ENCODE assay signal across 18 mouse cellular contexts in the genomic region with DNA sequence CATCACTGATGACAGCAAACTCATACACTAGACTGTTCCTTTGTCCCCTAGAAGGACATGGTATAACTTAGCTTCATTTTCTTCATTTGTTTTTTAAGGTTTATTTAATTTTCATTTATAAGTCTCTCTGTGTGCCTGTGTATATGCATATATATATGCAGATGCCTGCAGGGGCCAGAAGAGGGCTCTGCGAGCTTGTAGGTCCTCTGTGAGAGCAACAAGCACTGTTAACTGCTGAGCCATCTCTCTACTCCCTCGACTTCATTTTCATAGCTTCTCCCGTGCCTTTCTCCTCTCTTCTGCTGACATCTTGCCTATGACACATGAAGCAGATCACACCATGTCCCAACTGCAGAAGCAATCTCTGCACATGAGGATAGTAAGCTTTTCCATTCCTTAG.
DNase-seq lines count a peak whose midpoint lies in the region; ATAC-seq and TF ChIP-seq lines count a peak whose summit lies in the region.
"Had no signal": no experiment of that assay in that cellular context is flagged by ENCODE, and none has a peak within 500 bp of the region (broad histone marks: within the 10 kb centered on the region; RNA-seq: fewer than 3 reads in every experiment).

No protein-coding gene starts in this region.

- peaks cover 10% of the 10 kb centered on the region for H3K4me1 ChIP-seq in heart, embryonic 10.5 days
- H3K4me1 ChIP-seq in liver, adult 2 months (ENCODE audit: control insufficient read depth, insufficient read depth, low read length): no peaks in the 10 kb centered on the region
- no peaks in the 10 kb centered on the region; the same call in 1 of the 2 replicates for H3K4me1 ChIP-seq in liver, embryonic 11.5 days (replicated peaks; ENCODE audit: control insufficient read depth, insufficient read depth, low read length)
- H3K4me1 ChIP-seq in CH12.LX (ENCODE audit: control insufficient read depth in 1 of 2, insufficient read depth in 2 of 2): peaks cover 10 to 20% of the 10 kb centered on the region in 2 experiments; a peak in 3 of 4 replicates

- CTCF ChIA-PET in Patski (lab: Charles Lee): no interaction called here

- H3K27me3 ChIP-seq in heart, embryonic 10.5 days (ENCODE audit: insufficient read depth, poor library complexity, severe bottlenecking): no peaks in the 10 kb centered on the region
- H3K27me3 ChIP-seq in liver, adult 2 months (ENCODE audit: control insufficient read depth, insufficient read depth, low read length): no peaks in the 10 kb centered on the region
- no peaks in the 10 kb centered on the region for H3K27me3 ChIP-seq in liver, embryonic 11.5 days (replicated peaks; ENCODE audit: control insufficient read depth, insufficient read depth, low read length)
- H3K27me3 ChIP-seq in CH12.LX (replicated peaks): no peaks in the 10 kb centered on the region
- H3K27me3 ChIP-seq in Patski: no peaks in the 10 kb centered on the region
- H3K27me3 ChIP-seq: limb, embryonic 12.5 days had no signal

- no peak for TF ChIP-seq EP300 in CH12.LX (IDR thresholded peaks at IDR 0.05; ENCODE audit: low read length)

- dilution Hi-C loops in CH12.LX (cut with MboI; ENCODE audit: extremely low pct_ligation_motif_present, extremely low pct_unique_long_range_greater_than_20kb, low sequenced_read_pairs): no loop called here

- in situ Hi-C loops in CH12.LX (cut with MboI; ENCODE audit: low pct_ligation_motif_present, low pct_unique_long_range_greater_than_20kb, low sequenced_read_pairs) (loop anchor here (25.0 kb wide), 1 partner anchor 549 kb away; no protein-coding TSS in a partner anchor), Patski (cut with MboI; ENCODE audit: low pct_unique_long_range_greater_than_20kb) (no loop called here)

- no peaks in the 10 kb centered on the region for H3K9me3 ChIP-seq in heart, embryonic 10.5 days
- no peaks in the 10 kb centered on the region for H3K9me3 ChIP-seq in liver, embryonic 11.5 days (ENCODE audit: control insufficient read depth, low read length)
- peaks cover 12% of the 10 kb centered on the region for H3K9me3 ChIP-seq in CH12.LX (replicated peaks; ENCODE audit: low read length)

- peak; percentile 49 for TF ChIP-seq RAD21 in CH12.LX (IDR thresholded peaks at IDR 0.05; ENCODE audit: low read depth, low read length)

- WGBS in heart, embryonic 10.5 days: 78% methylated on average over 3 of the region's 3 CpGs
- WGBS in liver, adult 2 months: 89% methylated on average over 3 of the region's 3 CpGs
- 75% methylated on average over 3 of the region's 3 CpGs for WGBS in liver, embryonic 11.5 days

- TF ChIP-seq POLR2A in liver, adult 2 months (IDR thresholded peaks at IDR 0.05; ENCODE audit: extremely low read depth, insufficient read depth, low read length): no peak
- TF ChIP-seq POLR2A in CH12.LX (IDR thresholded peaks at IDR 0.05; ENCODE audit: low read depth, low read length): no peak

- no peak overlapping the region for H3K27ac ChIP-seq in heart, embryonic 10.5 days
- H3K27ac ChIP-seq in liver, adult 2 months (replicated peaks; ENCODE audit: insufficient read depth, low read depth, low read length): no peak overlapping the region
- no peak overlapping the region for H3K27ac ChIP-seq in liver, embryonic 11.5 days (ENCODE audit: low read depth, low read length)
- H3K27ac ChIP-seq in CH12.LX (ENCODE audit: insufficient read depth, low read depth): no peak overlapping the region
- H3K27ac ChIP-seq: forebrain, embryonic 10.5 days; hindbrain, embryonic 14.5 days; limb, embryonic 12.5 days had no signal

- no peak for ATAC-seq in liver, embryonic 11.5 days (replicated peaks; ENCODE audit: low FRiP score)
- ATAC-seq in Patski: no peak
- ATAC-seq in erythroblast, adult 5-6 weeks (replicated peaks; ENCODE audit: low FRiP score, poor library complexity, severe bottlenecking): no peak
- ATAC-seq: CD4-positive, CD25-positive, alpha-beta regulatory T cell, adult 4 months had no signal

- no peak overlapping the region for H3K4me2 ChIP-seq in liver, embryonic 11.5 days
- H3K4me2 ChIP-seq in CH12.LX (ENCODE audit: insufficient read depth, low read depth, poor library complexity, severe bottlenecking): no peak overlapping the region
- H3K4me2 ChIP-seq: hindbrain, embryonic 14.5 days; limb, embryonic 12.5 days had no signal

- no peak overlapping the region for H3K4me3 ChIP-seq in heart, embryonic 10.5 days
- H3K4me3 ChIP-seq in liver, adult 2 months (ENCODE audit: insufficient read depth, low read depth, low read length): no peak overlapping the region
- H3K4me3 ChIP-seq in liver, embryonic 11.5 days (ENCODE audit: low read depth, low read length): no peak overlapping the region
- H3K4me3 ChIP-seq in CH12.LX (replicated peaks in 1 of 3; ENCODE audit: low read depth in 2 of 3, low read length in 2 of 3, poor library complexity in 1 of 3): no peak overlapping the region
- H3K4me3 ChIP-seq: forebrain, embryonic 10.5 days; limb, embryonic 12.5 days had no signal

- no peaks in the 10 kb centered on the region for H3K36me3 ChIP-seq in heart, embryonic 10.5 days
- no peaks in the 10 kb centered on the region for H3K36me3 ChIP-seq in liver, adult 2 months (ENCODE audit: control insufficient read depth, insufficient read depth, low read length)
- no peaks in the 10 kb centered on the region for H3K36me3 ChIP-seq in liver, embryonic 11.5 days (ENCODE audit: control insufficient read depth, insufficient read depth, low read length)
- H3K36me3 ChIP-seq in CH12.LX (replicated peaks in 1 of 2; ENCODE audit: control insufficient read depth in 1 of 2, insufficient read depth in 1 of 2, low read length in 1 of 2): no peaks in the 10 kb centered on the region
- H3K36me3 ChIP-seq: forebrain, embryonic 10.5 days; limb, embryonic 12.5 days had no signal

- POLR2A ChIA-PET in Patski (lab: Charles Lee): no interaction called here

- TF ChIP-seq CTCF in liver, adult 2 months (IDR thresholded peaks at IDR 0.05; ENCODE audit: low read depth, low read length): peak; percentile 13; the same call in 1 of the 2 replicates
- TF ChIP-seq CTCF in CH12.LX (conservative IDR thresholded peaks at IDR 0.05 in 1 of 2, IDR thresholded peaks at IDR 0.05 in 1 of 2; ENCODE audit: low read depth in 2 of 2, low read length in 2 of 2): peak in 1 of 2 experiments; percentile 52; a peak in 2 of 4 replicates
- peak; percentile 43 for TF ChIP-seq CTCF in Patski (IDR thresholded peaks at IDR 0.05)

- no peak overlapping the region for H3K9ac ChIP-seq in liver, adult 2 months (ENCODE audit: low read depth, low read length)
- no peak overlapping the region for H3K9ac ChIP-seq in liver, embryonic 11.5 days (ENCODE audit: low read depth, low read length)
- H3K9ac ChIP-seq in CH12.LX (ENCODE audit: insufficient read depth, low read depth): no peak overlapping the region
- H3K9ac ChIP-seq: hindbrain, embryonic 14.5 days; limb, embryonic 12.5 days had no signal

- H3K79me2 ChIP-seq in liver, adult 2 months (ENCODE audit: control insufficient read depth, insufficient read depth, low read length): no peaks in the 10 kb centered on the region
- no peaks in the 10 kb centered on the region for H3K79me2 ChIP-seq in CH12.LX (replicated peaks; ENCODE audit: control insufficient read depth, extremely low read depth, insufficient read depth, poor library complexity, severe bottlenecking)

- DNase-seq in heart, embryonic 10.5 days (ENCODE audit: low spot score): peak; percentile 30
- DNase-seq in heart, postnatal 4 days: no peak
- no peak for DNase-seq in liver, adult 2 months (ENCODE audit: extremely low read depth, low read depth, low spot score)
- no peak for DNase-seq in liver, embryonic 11.5 days (ENCODE audit: low spot score)
- DNase-seq in CH12.LX (ENCODE audit: extremely low read depth): no peak
- no peak for DNase-seq in Patski (ENCODE audit: low read depth, low spot score)
- DNase-seq in urinary bladder, postnatal 10 days (ENCODE audit: low spot score): no peak
- DNase-seq: cerebellum, postnatal 10 days; heart, postnatal 10 days; kidney, adult 8-10 months; lung, postnatal 36 days; right cerebral cortex, postnatal 14 days; thymus, postnatal 14 days had no signal

TF ChIP-seq in CH12.LX, 34 proteins besides CTCF, POLR2A, EP300 and RAD21:
- no peak for TF ChIP-seq USF1 (IDR thresholded peaks at IDR 0.05; ENCODE audit: low read depth, low read length)
- no peak for TF ChIP-seq SIN3A (IDR thresholded peaks at IDR 0.05; ENCODE audit: low read length)
- TF ChIP-seq TCF12 (IDR thresholded peaks at IDR 0.05; ENCODE audit: low read depth, low read length): no peak
- TF ChIP-seq ZNF384 (IDR thresholded peaks at IDR 0.05; ENCODE audit: low read depth, low read length): no peak
- TF ChIP-seq ZC3H11A (IDR thresholded peaks at IDR 0.05; ENCODE audit: low read depth, low read length): no peak
- peak; percentile 54 for TF ChIP-seq SMC3 (IDR thresholded peaks at IDR 0.05; ENCODE audit: low read depth, low read length)
- no peak for TF ChIP-seq TBP (conservative IDR thresholded peaks at IDR 0.05; ENCODE audit: low read depth, low read length)
- TF ChIP-seq ELF1 (IDR thresholded peaks at IDR 0.05; ENCODE audit: low read depth, low read length): no peak
